Mouse (Mus musculus): ENCODE measurements around the gene Creb5. TPM values are rescaled to one million over a fixed set of nuclear protein-coding genes. Genes with fewer than 3 reads are reported as not detected.
"Not testable (repeated sequence)": the region's sequence is repeated elsewhere in the genome, so short reads cannot be mapped to it uniquely, and the experiment has no call there.

The Creb5 gene
- total RNA-seq, 2 experiments from 2014 or later = 3.0 to 3.6 TPM

DNA sequence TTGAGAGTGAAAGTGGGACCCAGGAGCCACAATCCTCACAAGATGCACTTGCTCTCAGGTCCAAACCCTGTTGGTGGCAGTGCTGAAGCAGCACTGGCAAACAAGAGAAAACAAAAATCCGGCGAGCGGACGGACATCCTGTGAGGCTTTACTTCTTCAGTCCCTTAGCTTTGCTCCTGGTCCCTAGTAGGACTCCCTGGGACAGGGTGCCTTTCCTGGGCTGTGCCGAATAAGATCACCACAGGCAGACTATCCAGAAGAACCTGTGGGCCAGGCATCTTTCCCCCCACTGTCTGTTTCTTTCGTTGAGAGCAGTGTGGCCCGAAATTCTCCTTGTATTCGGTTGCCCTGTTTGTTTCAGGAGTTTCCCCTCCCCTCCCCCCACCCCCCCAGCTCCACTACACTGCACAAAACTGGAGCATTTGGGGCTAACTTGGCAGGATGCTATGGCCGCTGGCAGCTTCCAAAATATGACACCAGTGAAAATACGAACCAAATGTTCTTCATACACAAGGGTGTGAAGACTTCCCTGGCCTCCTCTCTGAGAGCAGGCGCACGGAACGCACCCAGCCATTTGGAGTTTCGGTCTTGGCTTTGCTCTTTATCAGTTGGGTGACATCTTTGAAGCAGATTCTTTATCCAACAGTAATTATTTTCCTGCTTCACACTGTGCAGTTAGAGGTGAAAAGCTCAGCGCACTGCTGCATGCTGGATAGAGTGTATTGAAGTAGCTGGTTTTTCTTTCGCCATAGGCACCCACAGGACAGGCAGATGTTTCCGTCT lies 32.7 kb downstream of the Creb5 start:
- peak; percentile 56 to 65 for DNase-seq (ENCODE audit: low spot score in 2 of 2)

DNA sequence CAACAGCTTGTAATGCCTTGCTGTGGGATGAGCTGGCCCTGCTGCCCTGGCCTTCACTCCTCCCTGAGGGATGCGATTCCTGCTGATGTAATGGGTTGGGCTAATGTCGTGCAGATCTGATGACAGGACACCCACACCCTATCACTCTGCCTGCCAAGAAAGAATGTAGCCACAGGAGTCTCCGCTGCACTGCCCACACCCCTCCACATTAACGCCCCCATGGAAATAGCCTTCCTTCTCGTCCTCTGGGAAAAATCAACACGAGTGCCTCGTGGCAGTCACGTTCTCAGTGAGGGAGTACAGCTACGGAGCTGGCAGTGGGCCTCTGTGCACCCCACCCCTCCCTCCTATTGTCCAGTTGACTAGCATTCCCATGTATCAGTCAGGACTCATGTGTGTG lies 50.3 kb downstream of the Creb5 start:
- no peak for DNase-seq (ENCODE audit: low spot score in 2 of 2)

DNA sequence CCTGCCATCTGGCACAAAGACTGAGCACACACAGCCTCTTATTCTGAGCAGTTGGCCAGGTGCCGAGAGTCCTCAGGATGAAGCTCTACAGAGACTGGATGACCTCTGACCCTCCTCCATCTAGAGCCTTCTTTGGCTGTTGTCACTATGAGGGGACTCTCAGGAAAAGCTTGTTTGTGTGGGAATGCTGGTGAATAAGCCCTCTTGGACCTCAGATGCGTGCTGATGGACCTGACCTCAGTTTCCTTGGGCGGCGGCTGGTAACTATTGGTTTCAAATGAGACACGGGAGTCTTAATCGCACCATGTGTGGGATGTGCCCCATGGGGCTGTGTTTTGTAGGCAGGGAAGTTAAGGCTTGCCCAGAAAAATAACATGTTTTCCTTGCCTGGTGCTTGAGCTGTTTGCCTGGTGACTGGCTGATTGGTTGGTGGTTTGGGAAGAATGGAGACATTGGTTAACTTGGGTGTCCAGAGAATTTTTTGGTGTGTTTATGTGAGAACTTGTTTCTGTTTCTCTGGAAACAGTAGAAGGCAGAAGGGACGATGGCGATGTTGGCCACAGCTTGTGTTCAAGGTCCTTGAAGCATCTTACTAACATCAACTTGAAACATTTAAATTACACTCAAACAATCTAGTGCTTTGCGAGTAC lies 65.4 kb downstream of the Creb5 start:
- DNase-seq (ENCODE audit: low spot score in 2 of 2) = no peak

DNA sequence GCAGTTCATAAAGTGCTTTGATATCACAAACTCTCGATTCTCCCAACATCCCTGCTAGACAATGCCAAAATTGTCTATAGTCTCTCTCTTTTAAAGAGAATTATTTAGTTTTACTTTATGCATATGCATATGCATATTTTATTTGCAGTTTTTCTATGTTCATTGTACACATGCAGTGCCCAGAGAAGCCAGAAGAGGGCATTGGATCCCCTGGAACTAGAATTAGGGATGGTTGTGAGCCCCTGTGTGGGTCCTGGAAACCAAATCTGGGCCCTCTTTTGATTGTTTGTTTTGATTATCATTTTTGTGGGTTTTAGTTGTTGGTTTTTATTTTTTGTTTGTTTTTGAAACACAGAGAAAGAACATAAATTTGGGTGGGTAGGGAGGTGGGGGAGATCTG lies 69.3 kb downstream of the Creb5 start:
- DNase-seq (ENCODE audit: low spot score in 2 of 2) = no peak

DNA sequence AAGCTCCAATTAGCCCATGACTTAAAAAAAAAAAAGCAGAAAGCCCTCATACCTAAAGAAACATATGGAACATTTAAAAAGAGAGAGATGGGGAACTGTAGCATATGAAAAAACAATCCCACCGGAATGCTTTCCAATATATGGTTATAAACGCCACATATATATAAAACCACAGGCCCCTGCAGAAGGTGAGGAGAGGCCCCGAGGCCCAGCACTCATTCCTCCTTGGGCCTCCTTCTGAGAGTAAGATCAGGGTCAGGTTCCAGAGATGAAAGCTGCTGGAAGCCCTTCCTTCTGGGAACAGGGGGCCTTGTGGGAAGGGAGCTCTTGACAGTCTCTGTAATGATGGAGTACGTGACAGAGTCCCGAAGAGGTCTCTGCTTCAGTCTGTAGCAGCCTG lies 76.5 kb downstream of the Creb5 start:
- DNase-seq (ENCODE audit: low spot score in 2 of 2) = no peak

DNA sequence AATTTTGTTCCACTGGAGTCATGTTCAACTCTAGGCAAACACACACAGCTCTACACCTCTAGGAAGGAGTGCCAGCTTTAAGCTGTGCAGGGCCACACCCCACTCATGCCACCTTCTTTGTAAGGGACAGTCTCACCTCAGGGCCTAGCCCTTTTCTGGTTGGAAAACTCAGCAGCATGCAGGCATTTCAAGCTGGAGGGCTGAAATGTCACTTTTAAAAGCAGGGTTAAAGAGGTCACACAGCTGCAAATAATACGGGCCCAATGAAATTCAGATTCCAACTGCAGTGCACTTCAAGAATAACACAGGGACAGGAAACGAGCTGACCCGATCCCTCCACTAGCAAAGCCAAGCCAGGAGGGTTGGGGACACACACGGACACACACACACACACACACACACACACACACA lies 76.9 kb downstream of the Creb5 start:
- no peak for DNase-seq (ENCODE audit: low spot score in 2 of 2)

DNA sequence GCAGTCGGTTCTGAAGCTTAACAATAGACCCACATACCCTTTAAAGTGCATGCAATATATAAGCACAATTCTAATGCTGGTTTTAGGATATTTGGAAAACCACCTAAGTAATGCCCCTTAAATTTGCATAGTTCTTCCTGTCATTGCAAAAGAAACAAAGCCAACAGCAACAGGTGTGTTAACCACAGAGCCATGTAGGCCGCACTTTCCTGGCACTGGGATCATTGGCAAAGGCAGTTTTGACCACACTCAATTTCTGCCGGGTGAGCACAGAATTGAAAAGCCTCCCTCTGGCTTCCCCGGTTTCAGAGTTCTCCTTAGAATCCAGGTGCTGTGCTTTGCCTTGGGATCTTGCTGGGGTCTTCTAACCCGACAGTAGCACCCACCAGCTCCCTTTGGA lies 82.1 kb downstream of the Creb5 start:
- no peak for DNase-seq (ENCODE audit: low spot score in 2 of 2)

DNA sequence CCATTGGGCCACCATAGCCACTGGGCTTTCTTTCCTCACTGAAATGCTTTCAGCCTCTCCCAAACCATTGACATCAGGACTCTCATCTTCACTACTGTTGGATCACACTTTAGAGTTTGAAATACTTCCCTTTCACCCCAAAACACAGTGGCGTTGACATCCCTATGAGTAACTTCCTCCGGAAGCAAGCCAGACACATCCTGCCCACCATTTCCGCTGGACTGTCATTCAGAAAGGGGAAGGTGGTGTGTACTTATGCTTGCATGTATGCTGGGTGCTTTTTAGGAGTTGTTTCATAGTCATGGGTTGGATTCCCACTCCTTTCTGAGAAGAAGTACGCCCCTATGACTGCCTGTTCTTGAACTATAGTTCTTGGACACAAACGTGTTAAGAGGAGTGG lies 82.9 kb downstream of the Creb5 start:
- DNase-seq (ENCODE audit: low spot score in 2 of 2) = no peak

DNA sequence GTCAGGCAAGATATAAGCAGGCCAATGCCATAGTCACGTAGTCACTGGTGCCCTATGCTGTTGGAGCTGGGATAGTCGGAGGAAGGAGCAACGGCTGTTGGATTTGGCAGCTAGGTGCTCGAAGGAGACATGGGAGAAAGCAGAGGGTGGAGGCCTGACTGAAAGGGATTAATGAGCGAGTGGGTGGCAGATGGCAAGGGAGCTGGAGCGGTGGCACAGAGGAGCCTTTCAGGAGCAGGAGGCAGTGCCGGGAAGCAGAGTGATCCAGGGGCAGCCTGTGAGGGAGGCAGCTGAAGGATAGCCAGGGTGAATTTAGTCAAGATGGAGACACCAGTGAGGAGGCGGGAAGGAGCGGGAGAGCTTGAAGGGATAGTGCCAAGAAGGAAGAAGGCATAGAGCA lies 84.9 kb downstream of the Creb5 start:
- DNase-seq (ENCODE audit: low spot score in 2 of 2) = peak; percentile 18 to 30

DNA sequence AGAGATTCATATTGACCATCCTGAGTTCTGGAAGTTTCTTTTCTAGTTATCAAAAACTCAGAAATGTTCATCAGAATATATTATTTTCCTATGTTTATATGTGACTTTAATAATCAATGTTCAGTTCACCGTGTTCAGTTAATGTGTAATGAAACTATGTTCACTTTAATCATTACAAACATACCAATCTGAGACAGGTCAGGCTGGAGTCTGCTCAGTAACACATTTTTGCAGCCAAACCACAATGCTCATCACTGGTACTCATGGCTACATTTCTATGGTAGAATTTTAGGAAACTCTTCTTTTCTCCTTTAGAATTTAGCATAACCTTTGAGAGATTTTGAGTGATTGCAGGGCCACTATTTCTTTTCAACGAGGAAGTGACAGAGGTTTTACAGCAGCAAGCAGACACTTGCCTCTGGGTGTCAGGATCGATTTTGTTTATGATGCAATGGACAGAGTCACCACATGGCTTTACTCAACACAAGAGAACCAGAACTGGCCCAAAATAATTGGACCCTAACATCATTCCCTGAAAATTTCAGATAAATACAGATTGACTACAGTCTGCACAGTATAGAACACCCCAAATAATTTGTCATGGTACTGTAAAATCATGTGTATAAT lies 87.4 kb downstream of the Creb5 start:
- no peak for DNase-seq (ENCODE audit: low spot score in 2 of 2)

DNA sequence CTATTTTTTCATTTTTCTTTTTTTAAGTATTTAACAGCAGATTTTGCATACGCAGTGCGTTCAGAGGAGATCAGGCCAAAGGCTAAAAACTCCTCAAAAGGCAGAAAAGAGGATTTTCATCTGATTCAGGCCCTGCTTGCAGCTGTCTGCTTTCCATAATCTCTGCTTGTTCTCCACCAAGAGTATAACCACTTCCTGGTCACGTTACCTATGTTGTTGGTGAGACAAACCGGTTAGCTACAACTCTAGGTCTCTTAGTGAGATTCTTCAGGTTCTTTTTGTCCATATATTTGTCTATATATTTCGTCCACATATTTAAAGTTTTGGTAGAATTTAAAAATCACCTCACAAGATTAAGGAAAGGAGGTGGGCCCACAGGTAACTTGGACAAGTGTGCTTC lies 102.2 kb downstream of the Creb5 start:
- DNase-seq (ENCODE audit: low spot score in 2 of 2) = no peak

DNA sequence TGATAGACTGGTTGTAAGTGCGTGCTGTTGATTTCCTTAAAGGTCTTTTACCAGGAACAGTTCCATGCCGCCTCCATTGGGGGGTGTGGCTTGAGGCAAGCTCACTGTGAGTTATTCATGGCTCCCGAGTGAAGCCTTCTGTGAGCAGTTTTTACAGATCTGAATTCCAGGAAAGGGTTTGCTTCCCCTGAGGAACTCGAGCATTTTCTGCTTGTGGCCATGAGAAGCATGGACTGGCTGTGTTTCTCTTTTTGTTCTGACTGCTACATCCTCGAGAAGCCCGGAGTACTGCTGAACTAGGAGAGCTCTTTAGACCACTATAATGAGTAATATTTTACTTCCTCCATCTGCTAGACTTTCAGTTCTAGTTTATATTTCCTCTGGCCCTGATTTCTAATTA lies 103.3 kb downstream of the Creb5 start:
- DNase-seq (ENCODE audit: low spot score in 2 of 2) = no peak

DNA sequence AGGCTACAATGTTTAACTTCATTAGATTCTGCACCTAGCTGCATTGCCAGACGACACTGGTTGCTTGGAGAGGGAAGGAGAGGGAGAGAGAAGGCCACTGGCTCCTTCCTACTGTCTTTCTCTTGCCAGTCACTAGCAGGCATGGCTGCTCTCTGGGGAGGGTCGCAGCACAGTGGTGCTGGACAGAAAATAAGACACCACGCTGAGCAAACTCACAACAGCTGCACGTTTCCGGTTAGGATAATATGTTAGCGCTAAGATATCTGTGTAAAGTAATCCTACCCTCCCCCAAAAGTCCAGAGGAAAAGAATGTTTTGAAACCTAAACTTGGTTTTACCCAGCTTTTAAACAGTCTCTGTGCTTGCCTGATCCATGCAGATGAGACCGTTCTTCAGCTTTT lies 107.0 kb downstream of the Creb5 start:
- no peak for DNase-seq (ENCODE audit: low spot score in 2 of 2)

DNA sequence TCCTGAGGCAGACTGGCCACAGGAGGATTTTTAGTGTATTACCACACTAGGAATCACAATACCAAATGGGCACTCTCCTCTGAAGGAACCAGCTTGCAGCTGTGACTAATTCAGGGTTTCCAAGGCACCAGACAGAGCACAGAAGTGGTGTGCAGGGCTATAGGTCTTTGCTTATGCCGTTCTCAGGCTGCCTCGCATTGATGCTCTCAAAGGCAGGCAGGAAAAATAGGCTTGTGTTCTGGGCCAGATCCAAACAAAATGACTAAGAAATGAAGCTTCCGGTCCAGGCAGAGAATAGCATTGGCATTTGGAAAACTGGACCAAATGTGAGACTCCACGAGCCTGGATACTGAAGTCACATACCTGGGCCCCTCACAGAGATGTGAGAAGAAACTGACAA lies 108.1 kb downstream of the Creb5 start:
- no peak for DNase-seq (ENCODE audit: low spot score in 2 of 2)

DNA sequence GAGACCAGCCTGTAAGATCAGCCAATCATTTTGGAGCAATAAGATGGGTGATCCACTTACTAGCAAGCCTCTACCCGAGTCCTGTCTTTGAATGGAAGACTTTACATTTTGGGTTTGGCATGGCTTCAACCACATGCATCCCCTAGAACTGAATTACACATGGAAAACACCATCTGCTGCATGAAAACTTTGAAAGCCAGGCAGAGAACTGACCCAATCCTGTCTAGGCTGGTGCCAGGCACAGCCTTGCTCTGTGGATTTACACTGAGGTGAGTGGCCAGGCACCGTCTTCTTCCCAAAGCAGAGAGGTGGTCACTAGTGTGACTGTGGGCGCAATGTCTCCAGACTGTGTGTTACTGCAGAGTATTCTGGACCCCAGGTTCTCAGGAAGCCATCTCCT lies 109.4 kb downstream of the Creb5 start:
- no peak for DNase-seq (ENCODE audit: low spot score in 2 of 2)

DNA sequence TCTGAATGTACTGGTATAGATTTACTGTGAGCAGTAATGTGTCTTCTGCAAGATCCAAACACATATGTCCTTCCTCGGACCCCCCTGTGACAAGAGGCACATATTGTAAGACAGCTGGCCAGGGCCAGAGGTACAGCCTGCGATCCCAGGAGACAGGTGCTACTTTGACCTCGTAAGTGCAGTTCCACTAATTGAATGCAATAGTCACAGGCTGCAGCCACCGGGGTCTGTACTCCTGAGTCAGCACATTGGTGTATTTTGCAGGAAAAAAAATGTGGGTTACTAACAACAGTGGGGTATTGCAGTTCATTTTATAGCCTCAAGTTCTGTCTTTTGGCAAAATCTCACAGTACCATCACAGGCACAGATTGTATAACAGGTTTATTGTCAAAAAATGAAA lies 110.7 kb downstream of the Creb5 start:
- DNase-seq (ENCODE audit: low spot score in 2 of 2) = no peak

DNA sequence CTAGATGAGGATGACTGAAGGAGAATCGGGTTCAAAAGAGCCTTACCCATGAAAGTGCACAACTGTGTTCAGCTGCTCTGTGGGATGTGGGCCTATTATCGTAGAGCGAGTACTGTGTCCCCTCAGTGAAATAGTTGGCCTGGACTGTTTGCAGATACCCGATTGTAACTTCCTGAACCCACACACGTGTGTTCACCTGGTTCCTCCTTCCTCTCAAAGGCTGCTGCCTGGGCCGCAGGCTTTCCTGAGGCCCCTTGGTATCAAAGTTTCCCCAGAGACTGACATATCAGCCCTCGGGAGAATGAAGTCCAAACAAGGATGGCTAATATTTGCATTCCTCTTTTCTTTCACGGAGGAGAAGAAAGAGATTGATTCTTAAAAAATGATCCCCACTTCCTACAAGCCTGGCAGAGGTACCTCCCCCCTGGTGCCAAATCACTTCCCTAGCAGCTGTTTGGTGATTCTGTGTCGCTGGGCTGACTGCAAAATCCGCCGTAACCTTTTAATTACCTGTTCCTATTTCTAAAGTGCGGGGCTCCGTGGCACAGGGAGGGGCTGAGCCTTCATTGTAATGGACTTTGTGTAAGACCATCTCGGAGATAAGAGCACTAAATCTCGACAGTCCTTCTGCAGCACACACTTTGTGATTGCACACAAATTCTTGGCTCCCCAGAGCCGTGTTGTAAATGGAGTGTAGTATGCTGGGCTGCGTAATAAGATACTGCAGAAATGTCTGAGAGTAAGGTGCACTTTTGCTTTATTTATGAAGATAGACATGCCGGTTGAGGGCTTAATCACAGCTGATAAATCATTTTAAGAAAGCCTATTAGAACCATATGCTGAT lies 111.4 kb downstream of the Creb5 start:
- DNase-seq (ENCODE audit: low spot score in 2 of 2) = no peak

DNA sequence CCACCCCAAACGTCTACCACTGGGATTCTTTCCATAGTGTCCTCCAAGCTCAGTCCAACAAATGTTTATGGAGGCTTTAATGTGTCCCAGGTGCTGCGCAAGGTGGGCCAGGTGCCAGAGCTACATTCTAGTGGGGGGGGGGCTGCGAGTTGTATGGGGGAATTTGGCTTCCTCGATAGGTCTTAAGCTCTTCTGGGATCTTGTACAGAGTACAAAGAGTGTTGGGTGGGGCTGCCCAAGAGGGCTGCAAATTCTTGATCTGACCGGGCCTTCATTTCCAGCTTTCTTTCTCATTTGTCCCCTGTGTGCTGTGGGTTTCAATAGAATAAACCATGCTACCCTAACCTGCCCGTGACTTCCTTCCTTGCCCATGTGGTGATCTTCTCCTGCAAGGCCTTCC lies 114.3 kb downstream of the Creb5 start:
- no peak for DNase-seq (ENCODE audit: low spot score in 2 of 2)

DNA sequence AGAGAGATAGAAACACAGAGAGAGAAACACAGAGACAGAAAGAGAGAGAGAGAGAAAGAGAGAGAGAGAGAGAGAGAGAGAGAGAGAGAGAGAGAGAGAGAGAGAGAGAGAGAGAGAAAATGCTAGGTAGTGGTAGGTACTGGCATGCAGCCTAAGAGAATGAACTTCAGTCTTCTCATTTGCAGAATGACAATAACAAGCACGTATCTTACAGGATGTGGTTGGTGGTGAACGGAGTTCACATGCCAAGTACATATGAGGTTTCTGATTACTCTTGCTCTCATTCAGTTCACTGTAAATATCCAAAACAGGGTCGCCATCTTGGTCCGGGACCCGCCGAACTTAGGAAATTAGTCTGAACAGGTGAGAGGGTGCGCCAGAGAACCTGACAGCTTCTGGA lies 115.5 kb downstream of the Creb5 start:
- DNase-seq (ENCODE audit: low spot score in 2 of 2) = not testable (repeated sequence)

DNA sequence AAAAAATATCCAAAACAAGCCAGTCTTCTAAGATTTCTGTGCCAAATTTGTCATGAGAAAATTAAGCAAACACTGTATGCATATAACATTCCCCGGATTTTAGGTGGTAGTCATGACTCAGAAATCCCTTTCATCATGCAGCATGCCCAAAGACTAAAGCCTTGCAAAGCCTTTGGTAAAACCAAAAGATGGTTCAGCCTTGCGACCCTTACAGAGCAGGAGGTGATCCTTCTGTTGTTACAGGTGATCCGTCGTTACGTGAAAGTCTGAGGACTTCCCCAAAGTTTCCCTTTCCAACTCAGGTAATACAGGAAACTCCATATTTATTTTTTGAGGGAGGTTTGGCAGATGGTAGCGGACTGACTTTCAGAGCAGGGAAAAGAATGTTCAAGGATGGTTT lies 122.1 kb downstream of the Creb5 start:
- no peak for DNase-seq (ENCODE audit: low spot score in 2 of 2)

DNA sequence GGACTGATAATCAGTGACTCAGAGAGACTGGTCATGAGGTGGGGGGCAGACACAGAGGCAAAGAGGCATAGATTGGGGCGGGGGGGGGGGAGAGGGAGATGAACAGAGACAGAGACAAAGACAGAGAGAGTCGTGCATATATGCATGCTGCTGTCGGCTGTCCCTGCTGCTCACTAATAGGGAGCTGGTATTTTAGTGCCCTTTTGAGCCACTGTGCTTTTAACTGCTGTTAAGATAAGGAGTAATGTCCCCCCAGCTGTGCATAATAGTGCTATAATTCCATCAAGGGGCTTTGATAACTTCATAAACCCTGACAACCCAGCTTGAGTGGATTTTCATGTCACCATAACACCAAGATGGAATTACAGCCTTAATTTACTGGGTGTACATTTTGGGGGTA lies 134.3 kb downstream of the Creb5 start:
- DNase-seq (ENCODE audit: low spot score in 2 of 2) = no peak

DNA sequence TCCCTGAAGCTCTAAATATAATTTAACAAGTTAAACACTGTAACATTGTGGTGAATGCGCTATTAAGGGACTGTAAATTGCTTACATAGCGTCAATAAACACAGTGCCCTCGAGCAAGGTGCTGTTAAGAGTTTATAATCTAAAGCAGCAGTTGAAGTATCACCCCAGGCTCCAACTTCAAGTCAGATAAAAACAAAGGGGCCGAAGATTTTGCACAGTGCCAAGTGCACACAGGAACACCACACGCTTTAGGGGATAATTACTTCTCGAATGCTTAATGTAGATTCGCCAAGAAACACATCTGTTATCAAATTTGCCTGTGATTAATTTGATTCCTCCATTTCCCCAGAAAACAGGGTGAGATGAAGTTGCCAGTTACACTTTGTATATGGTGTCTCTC lies 142.3 kb downstream of the Creb5 start:
- no peak for DNase-seq (ENCODE audit: low spot score in 2 of 2)

All from layer of hippocampus, postnatal 10 days (tissue).